Mouse (Mus musculus) hindbrain, embryonic 15.5 days (tissue): ENCODE results near the gene Grm5. TPM values are rescaled to one million over a fixed set of nuclear protein-coding genes. Genes with fewer than 3 reads are reported as not detected.

Experiments
- ATAC-seq: fragments of 200-750 bp; cut with Nextera tagmentation; 2 replicates; pipeline ENCODE4 v1.8.0; 2017; ENCODE audit warnings: low read depth, moderate number of reproducible peaks, moderate TSS enrichment; ENCODE audit not compliant: low FRiP score
- H3K27ac ChIP-seq: fragments of 300-500 bp; sonication (generic); replicated peaks from 2 replicates; pipeline ENCODE4 v1.5.1; 2015; ENCODE audit warnings: mild to moderate bottlenecking, inconsistent platforms
- H3K27me3 ChIP-seq: fragments of 300-500 bp; sonication (generic); 2 replicates; pipeline ENCODE4 v1.6.1; 2015; ENCODE audit warnings: control low read depth, inconsistent platforms
- H3K36me3 ChIP-seq: fragments of 300-500 bp; sonication (generic); 2 replicates; pipeline ENCODE4 v1.6.1; 2015; ENCODE audit warnings: control low read depth, inconsistent platforms
- H3K4me1 ChIP-seq: fragments of 300-500 bp; sonication (generic); replicated peaks from 2 replicates; pipeline ENCODE4 v1.6.1; 2015; ENCODE audit warnings: control low read depth, inconsistent platforms
- H3K4me2 ChIP-seq: fragments of 300-500 bp; sonication (generic); 2 replicates; pipeline ENCODE4 v1.6.1; 2015; ENCODE audit warnings: moderate library complexity, mild to moderate bottlenecking, inconsistent platforms
- H3K4me3 ChIP-seq: fragments of 300-500 bp; sonication (generic); 2 replicates; pipeline ENCODE4 v1.5.1; 2015; ENCODE audit warnings: mild to moderate bottlenecking, inconsistent platforms
- H3K9ac ChIP-seq: fragments of 300-500 bp; sonication (generic); 2 replicates; pipeline ENCODE4 v1.6.1; 2015; ENCODE audit warnings: inconsistent platforms
- H3K9me3 ChIP-seq: fragments of 300-500 bp; sonication (generic); 2 replicates; pipeline ENCODE4 v1.6.1; 2016; ENCODE audit warnings: control low read depth, inconsistent platforms
- WGBS: fragments of 180-500 bp; shearing (Covaris S2); methylation state at CpG from one replicate; pipeline ENCODE4 v1.1.7; 2015; 5-methylcytosine and 5-hydroxymethylcytosine counted together
- polyA plus RNA-seq: library from polyadenylated mRNA; unstranded; fragments of >200 nt; fragmentation: Nextera tagmentation; extraction: Ambion mirVana; gene quantifications from 2 replicates; pipeline ENCODE4 v1.2.1, GENCODE M21; 2015

The Grm5 gene
- polyA plus RNA-seq, 1 experiment from 2014 or later, result 53.1 TPM

DNA sequence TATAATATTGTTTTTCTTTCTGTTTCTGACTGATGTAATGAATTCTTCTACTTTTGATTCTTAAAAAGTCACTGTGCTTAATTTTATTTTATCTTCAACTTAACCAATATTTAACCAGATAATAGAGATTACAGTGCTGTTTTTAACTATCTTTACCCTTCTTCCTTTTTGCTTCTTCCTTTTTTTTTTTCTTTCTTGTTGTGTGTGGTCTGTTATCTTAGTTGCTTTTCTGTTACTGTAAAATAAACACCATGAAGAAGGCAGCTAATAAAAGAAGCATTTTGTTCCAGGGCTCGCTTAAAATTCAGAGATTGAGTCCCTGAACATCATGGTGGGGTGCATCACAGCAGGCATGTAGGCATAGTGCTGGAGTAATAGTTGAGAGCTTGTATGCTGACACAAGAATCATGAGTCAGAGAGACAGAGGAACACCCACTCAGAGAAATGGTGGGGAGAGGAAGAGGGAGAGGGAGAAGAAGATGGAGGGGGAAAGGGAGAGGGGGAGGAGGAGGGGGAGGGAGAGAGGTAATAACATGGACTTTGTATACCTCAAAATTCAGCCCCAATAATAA lies 512.7 kb downstream of the Grm5 start:
- WGBS, result 45% methylated on average over 1 of the region's 1 CpGs
- no peak for ATAC-seq
- Histone ChIP-seq H3K27me3 (no peaks in the 10 kb centered on the region), H3K4me2 (no peak overlapping the region), H3K4me3 (no peak overlapping the region), H3K9ac (no peak overlapping the region), H3K27ac (no peak overlapping the region), H3K4me1 (no peaks in the 10 kb centered on the region), H3K36me3 (no peaks in the 10 kb centered on the region), H3K9me3 (no peaks in the 10 kb centered on the region)

GRCm38 (mm10) chr7:88097715-88098114 lies 513.7 kb downstream of the Grm5 start:
- Histone ChIP-seq H3K36me3 (no peaks in the 10 kb centered on the region), H3K4me3 (no peak overlapping the region), H3K9ac (no peak overlapping the region), H3K4me2 (no peak overlapping the region), H3K27me3 (no peaks in the 10 kb centered on the region), H3K27ac (no peak overlapping the region), H3K4me1 (no peaks in the 10 kb centered on the region), H3K9me3 (no peaks in the 10 kb centered on the region)
- ATAC-seq, result no peak
- WGBS, result 9% methylated on average over 1 of the region's 1 CpGs

DNA sequence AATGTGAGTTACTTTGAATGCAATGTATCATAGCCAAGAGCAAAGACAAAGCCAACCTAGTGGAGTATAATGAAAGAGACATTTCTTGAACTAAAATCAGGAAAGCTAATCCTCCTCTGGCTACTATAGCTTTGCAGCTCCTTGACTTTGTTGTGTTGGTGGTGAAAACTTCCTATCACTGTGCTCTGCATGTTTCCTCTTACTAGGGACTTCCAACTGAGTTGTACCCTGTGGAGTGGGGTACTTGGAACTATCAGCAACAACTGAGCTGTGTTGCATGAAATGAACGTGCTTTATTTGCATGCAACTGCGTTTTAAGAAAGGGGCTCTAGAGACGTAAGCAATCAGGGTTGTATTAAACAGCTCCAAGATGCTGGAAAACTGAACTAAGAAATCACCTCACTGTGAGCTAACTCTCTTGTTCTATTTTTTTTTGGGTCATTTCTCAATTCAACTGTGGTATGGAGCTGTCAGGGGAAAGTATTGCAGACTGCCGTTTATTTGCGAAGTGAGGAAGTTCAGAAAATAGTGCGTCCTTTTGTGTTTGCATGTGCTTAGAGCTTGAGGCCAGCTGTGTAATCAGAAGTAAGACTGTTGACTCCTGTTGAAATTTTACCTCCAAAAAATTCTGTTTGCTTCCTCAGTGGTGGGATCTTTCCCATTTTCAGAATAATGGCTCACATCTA lies 532.9 kb downstream of the Grm5 start:
- Histone ChIP-seq H3K9ac (no peak overlapping the region), H3K27ac (no peak overlapping the region), H3K27me3 (no peaks in the 10 kb centered on the region), H3K4me2 (no peak overlapping the region), H3K4me1 (no peaks in the 10 kb centered on the region), H3K4me3 (no peak overlapping the region), H3K36me3 (no peaks in the 10 kb centered on the region), H3K9me3 (no peaks in the 10 kb centered on the region)
- WGBS, result 67% methylated on average over 6 of the region's 6 CpGs
- no peak for ATAC-seq

DNA sequence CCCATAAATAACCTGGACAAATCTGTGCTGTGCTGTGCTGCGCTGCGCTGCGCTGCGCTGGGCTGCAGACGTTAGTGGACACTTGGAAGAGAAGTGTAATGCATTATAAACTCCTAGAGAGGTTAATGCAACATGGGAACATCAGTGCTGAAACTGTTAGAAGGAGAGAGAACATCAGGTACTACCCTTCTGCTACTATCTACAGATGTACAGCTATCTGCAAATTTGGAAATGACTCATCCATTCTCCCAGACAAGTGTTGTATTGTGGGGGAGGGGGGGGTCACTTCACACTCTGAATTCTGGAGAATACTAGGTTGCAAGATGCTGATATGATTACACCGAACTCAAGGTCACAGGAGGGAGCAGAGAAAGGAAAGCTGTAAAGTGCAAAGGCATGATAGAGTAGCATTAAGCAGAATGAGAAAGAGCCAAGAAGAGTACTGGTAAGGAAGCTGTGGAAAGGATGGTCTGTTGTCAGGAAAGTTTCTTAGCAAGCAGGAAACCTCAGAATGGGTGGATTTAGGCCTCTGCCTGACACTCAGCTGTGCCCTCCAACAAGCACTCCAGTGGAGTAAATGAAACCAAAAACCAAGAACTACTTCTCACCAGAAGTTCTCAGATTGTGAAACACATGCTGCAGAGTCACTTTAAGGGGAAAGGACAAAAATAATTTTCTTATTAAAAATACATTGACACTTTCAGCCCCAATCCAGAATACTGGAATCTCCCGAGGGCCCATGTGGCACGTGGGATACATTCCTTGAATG lies 544.3 kb downstream of the Grm5 start:
- Histone ChIP-seq H3K4me2 (no peak overlapping the region), H3K27ac (no peak overlapping the region), H3K9me3 (no peaks in the 10 kb centered on the region), H3K4me3 (no peak overlapping the region), H3K4me1 (peaks cover 14% of the 10 kb centered on the region), H3K9ac (no peak overlapping the region), H3K27me3 (no peaks in the 10 kb centered on the region), H3K36me3 (no peaks in the 10 kb centered on the region)
- no peak for ATAC-seq
- WGBS, result 84% methylated on average over 8 of the region's 8 CpGs

DNA sequence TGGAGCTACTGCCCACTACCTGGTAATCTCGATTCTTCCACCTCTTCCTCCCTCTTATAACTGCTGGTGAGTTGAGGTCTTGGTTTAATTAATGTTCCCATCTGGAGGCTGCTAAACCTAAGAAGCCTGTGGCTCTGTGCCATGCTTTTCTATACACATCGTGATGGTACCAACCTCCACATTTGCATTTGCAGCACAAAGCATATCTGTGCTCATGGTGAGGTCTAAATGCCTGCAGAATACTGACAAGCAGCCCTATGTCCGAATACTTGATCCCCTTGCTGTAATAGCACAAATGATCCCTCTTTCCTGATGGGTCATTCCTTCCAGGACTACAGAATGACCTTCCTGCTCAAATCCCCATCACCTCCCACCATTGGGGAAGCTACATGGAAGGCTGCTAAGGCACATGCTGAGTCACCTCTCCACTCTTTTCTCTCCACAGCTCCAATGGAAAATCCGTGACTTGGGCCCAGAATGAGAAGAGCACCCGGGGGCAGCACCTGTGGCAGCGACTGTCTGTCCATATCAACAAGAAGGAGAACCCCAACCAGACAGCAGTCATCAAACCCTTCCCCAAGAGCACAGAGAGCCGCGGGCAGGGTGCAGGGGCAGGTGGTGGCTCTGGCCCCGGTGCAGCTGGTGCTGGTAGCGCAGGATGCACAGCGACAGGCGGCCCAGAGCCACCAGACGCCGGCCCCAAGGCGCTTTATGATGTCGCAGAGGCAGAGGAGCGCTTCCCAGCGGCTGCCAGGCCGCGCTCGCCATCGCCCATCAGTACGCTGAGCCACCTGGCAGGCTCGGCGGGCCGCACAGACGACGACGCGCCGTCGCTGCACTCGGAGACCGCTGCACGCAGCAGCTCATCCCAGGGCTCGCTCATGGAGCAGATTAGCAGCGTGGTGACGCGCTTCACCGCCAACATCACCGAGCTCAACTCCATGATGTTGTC lies 545.8 kb downstream of the Grm5 start:
- 6% methylated on average over 41 of the region's 41 CpGs for WGBS
- ATAC-seq, result peak; percentile 86
- Histone ChIP-seq H3K4me1 (peaks cover 14% of the 10 kb centered on the region), H3K27me3 (no peaks in the 10 kb centered on the region), H3K4me3 (peak overlapping the region; percentile 36), H3K27ac (peak overlapping the region; percentile 16; the same call in 1 of the 2 replicates), H3K36me3 (no peaks in the 10 kb centered on the region), H3K9me3 (no peaks in the 10 kb centered on the region), H3K4me2 (peak overlapping the region; percentile 62), H3K9ac (peak overlapping the region; percentile 32)

- H3K4me3 ChIP-seq, result peak overlapping the region; percentile 36
- no peaks in the 10 kb centered on the region for H3K9me3 ChIP-seq
- no peaks in the 10 kb centered on the region for H3K27me3 ChIP-seq
- no peaks in the 10 kb centered on the region for H3K36me3 ChIP-seq
- peak overlapping the region; percentile 32 for H3K9ac ChIP-seq
- ATAC-seq, result peak; percentile 43
- H3K27ac ChIP-seq, result 0 out of 2 replicates have a peak overlapping the region, but pooled peaks have one; percentile 16
- H3K4me2 ChIP-seq, result peak overlapping the region; percentile 62
- 34% methylated on average over 22 of the region's 22 CpGs for WGBS
- H3K4me1 ChIP-seq, result peaks cover 14% of the 10 kb centered on the region
Measured at GRCm38 (mm10) chr7:88130488-88130849, 546.5 kb downstream of the Grm5 start.

- no peak overlapping the region for H3K4me3 ChIP-seq
- no peak for ATAC-seq
- no peaks in the 10 kb centered on the region for H3K4me1 ChIP-seq
- no peak overlapping the region for H3K4me2 ChIP-seq
- no peak overlapping the region for H3K27ac ChIP-seq
- H3K27me3 ChIP-seq, result no peaks in the 10 kb centered on the region
- WGBS, result 55% methylated on average over 1 of the region's 1 CpGs
- H3K9ac ChIP-seq, result no peak overlapping the region
- H3K9me3 ChIP-seq, result no peaks in the 10 kb centered on the region
- H3K36me3 ChIP-seq, result no peaks in the 10 kb centered on the region
Measured at GRCm38 (mm10) chr7:88159542-88160241, 575.7 kb downstream of the Grm5 start.

DNA sequence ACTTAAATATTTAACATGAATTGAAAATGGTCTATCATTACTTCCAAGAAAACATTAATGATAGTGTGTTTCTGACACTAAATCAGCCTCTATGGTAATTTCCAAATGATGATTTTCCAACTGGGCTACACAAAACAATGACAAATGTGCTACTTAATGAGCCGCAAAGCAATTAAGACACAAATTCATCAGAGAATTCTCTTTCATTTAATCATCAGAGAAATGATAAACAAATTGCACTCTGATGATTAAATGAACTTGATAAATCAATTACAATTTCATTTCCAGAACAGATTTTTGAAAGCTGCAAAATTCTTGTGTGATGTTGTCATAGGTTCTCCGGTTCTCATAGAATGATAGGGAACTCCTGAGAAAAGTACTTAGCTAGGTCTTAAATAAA lies 577.6 kb downstream of the Grm5 start:
- no peak overlapping the region for H3K27ac ChIP-seq
- H3K4me2 ChIP-seq, result no peak overlapping the region
- no peaks in the 10 kb centered on the region for H3K27me3 ChIP-seq
- H3K4me3 ChIP-seq, result no peak overlapping the region
- H3K9me3 ChIP-seq, result no peaks in the 10 kb centered on the region
- H3K9ac ChIP-seq, result no peak overlapping the region
- no peaks in the 10 kb centered on the region for H3K36me3 ChIP-seq
- WGBS, result 79% methylated on average over 2 of the region's 2 CpGs
- H3K4me1 ChIP-seq, result no peaks in the 10 kb centered on the region
- no peak for ATAC-seq

Other genes with a start within 250 kb of the Grm5 start
- 0.03 and 0.04 TPM in 2 replicates for gene Tyr, start 90.7 kb upstream of the Grm5 start, polyA plus RNA-seq